Comparison of ENCODE assay signal across 19 mouse cellular contexts in genomic region chr4:100435281-100436168, GRCm38 (mm10). TPM values are rescaled to one million over a fixed set of nuclear protein-coding genes. Genes with fewer than 3 reads are reported as not detected.
DNase-seq lines count a peak whose midpoint lies in the region; ATAC-seq lines count a peak whose summit lies in the region.
"Had no signal": no experiment of that assay in that cellular context is flagged by ENCODE, and none has a peak within 500 bp of the region (broad histone marks: within the 10 kb centered on the region; RNA-seq: fewer than 3 reads in every experiment).

No protein-coding gene starts in this region.

- peaks cover 10% of the 10 kb centered on the region for H3K4me1 ChIP-seq in limb, embryonic 11.5 days (ENCODE audit: control insufficient read depth, insufficient read depth, low read length)
- H3K4me1 ChIP-seq in limb, embryonic 10.5 days = peaks cover 35% of the 10 kb centered on the region
- peaks cover 16% of the 10 kb centered on the region for H3K4me1 ChIP-seq in limb, embryonic 12.5 days (replicated peaks)
- H3K4me1 ChIP-seq in forebrain, embryonic 15.5 days = no peaks in the 10 kb centered on the region
- H3K4me1 ChIP-seq: hindbrain, embryonic 12.5 days; megakaryocyte, embryonic 14.5 days had no signal

- H3K9ac ChIP-seq in limb, embryonic 11.5 days (ENCODE audit: low read length) = no peak overlapping the region
- no peak overlapping the region for H3K9ac ChIP-seq in limb, embryonic 12.5 days (replicated peaks)
- no peak overlapping the region for H3K9ac ChIP-seq in forebrain, embryonic 15.5 days (replicated peaks)
- H3K9ac ChIP-seq: hindbrain, embryonic 12.5 days; liver, postnatal 0 days had no signal

- H3K27ac ChIP-seq in limb, embryonic 11.5 days (replicated peaks; ENCODE audit: low read depth, low read length) = no peak overlapping the region
- H3K27ac ChIP-seq in limb, embryonic 10.5 days = no peak overlapping the region
- no peak overlapping the region for H3K27ac ChIP-seq in limb, embryonic 12.5 days
- no peak overlapping the region for H3K27ac ChIP-seq in forebrain, embryonic 15.5 days (replicated peaks)
- H3K27ac ChIP-seq: hindbrain, embryonic 12.5 days had no signal

- peak; percentile 70; the same call in 1 of the 2 replicates for ATAC-seq in limb, embryonic 11.5 days (ENCODE audit: insufficient number of reproducible peaks, low FRiP score, low TSS enrichment, low read depth)
- peak; percentile 81 for ATAC-seq in limb, embryonic 12.5 days (ENCODE audit: insufficient number of reproducible peaks, insufficient read depth, low FRiP score, low TSS enrichment, low read depth)
- no peak for ATAC-seq in forebrain, embryonic 15.5 days (replicated peaks)
- ATAC-seq: liver, postnatal 0 days had no signal

- DNase-seq in embryo, embryonic 11 days = peak; percentile 54
- DNase-seq in embryo, embryonic 9.5 days (ENCODE audit: extremely low spot score) = no peak
- no peak for DNase-seq in limb, embryonic 11.5 days (ENCODE audit: low spot score)
- DNase-seq in limb, embryonic 10.5 days (ENCODE audit: low spot score) = no peak
- peak; percentile 52 for DNase-seq in NIH3T3 (ENCODE audit: low read depth)
- DNase-seq in layer of hippocampus, adult 8-10 months (ENCODE audit: low spot score in 2 of 2) = no peak
- DNase-seq: adrenal gland, postnatal 10 days; cerebellum, adult 11-12 months; cerebellum, postnatal 25 days; gastrocnemius, postnatal 25 days; kidney, adult 8-10 months; liver; liver, postnatal 0 days; thymus, adult 18-20 months had no signal

- no peak overlapping the region for H3K4me3 ChIP-seq in limb, embryonic 11.5 days (ENCODE audit: low read depth, low read length)
- H3K4me3 ChIP-seq in limb, embryonic 10.5 days = no peak overlapping the region
- no peak overlapping the region for H3K4me3 ChIP-seq in limb, embryonic 12.5 days (replicated peaks)
- H3K4me3 ChIP-seq in forebrain, embryonic 15.5 days = no peak overlapping the region
- H3K4me3 ChIP-seq: hindbrain, embryonic 12.5 days; megakaryocyte, embryonic 14.5 days had no signal

- no peak overlapping the region for H3K4me2 ChIP-seq in limb, embryonic 11.5 days (ENCODE audit: low read depth, severe bottlenecking)
- H3K4me2 ChIP-seq in limb, embryonic 12.5 days = no peak overlapping the region
- no peak overlapping the region for H3K4me2 ChIP-seq in forebrain, embryonic 15.5 days (replicated peaks)
- H3K4me2 ChIP-seq: hindbrain, embryonic 12.5 days had no signal

- H3K36me3 ChIP-seq in limb, embryonic 11.5 days (ENCODE audit: control insufficient read depth, insufficient read depth, low read length) = no peaks in the 10 kb centered on the region
- H3K36me3 ChIP-seq in limb, embryonic 10.5 days = peaks cover under 1% of the 10 kb centered on the region; the same call in 1 of the 2 replicates
- H3K36me3 ChIP-seq in limb, embryonic 12.5 days = peaks cover under 1% of the 10 kb centered on the region; the same call in 1 of the 2 replicates
- no peaks in the 10 kb centered on the region for H3K36me3 ChIP-seq in forebrain, embryonic 15.5 days
- H3K36me3 ChIP-seq: hindbrain, embryonic 12.5 days had no signal

- 21% methylated on average over 8 of the region's 8 CpGs for WGBS in limb, embryonic 11.5 days
- WGBS in limb, embryonic 10.5 days = 31% methylated on average over 8 of the region's 8 CpGs
- WGBS in limb, embryonic 12.5 days = 16% methylated on average over 8 of the region's 8 CpGs
- 77% methylated on average over 8 of the region's 8 CpGs for WGBS in forebrain, embryonic 15.5 days

- no peaks in the 10 kb centered on the region for H3K9me3 ChIP-seq in limb, embryonic 11.5 days (ENCODE audit: control insufficient read depth, low read length)
- no peaks in the 10 kb centered on the region for H3K9me3 ChIP-seq in limb, embryonic 10.5 days (replicated peaks)
- no peaks in the 10 kb centered on the region for H3K9me3 ChIP-seq in limb, embryonic 12.5 days
- no peaks in the 10 kb centered on the region for H3K9me3 ChIP-seq in forebrain, embryonic 15.5 days
- H3K9me3 ChIP-seq: hindbrain, embryonic 12.5 days had no signal

- no peaks in the 10 kb centered on the region for H3K27me3 ChIP-seq in limb, embryonic 11.5 days (ENCODE audit: control insufficient read depth, insufficient read depth, low read length)
- no peaks in the 10 kb centered on the region for H3K27me3 ChIP-seq in limb, embryonic 10.5 days (ENCODE audit: low read depth, poor library complexity, severe bottlenecking)
- peaks cover 10% of the 10 kb centered on the region; the same call in 1 of the 2 replicates for H3K27me3 ChIP-seq in limb, embryonic 12.5 days
- H3K27me3 ChIP-seq in forebrain, embryonic 15.5 days = no peaks in the 10 kb centered on the region
- H3K27me3 ChIP-seq: CH12.LX; hindbrain, embryonic 12.5 days; megakaryocyte, embryonic 14.5 days had no signal

RNA-seq across cellular contexts. Expression of gene Ube2u, which starts 43.1 kb away (rescaled TPM):
- polyA plus RNA-seq in limb, embryonic 11.5 days (2014; fragmentation: Nextera tagmentation; extraction: Ambion mirVana) = 0.31 and 0.74 TPM in 2 replicates
- 0.75 and 0.86 TPM in 2 replicates for polyA plus RNA-seq in limb, embryonic 10.5 days (2016; fragmentation: Nextera tagmentation; extraction: Ambion mirVana)
- 0.19 and 0.48 TPM in 2 replicates for polyA plus RNA-seq in limb, embryonic 12.5 days (2016; fragmentation: Nextera tagmentation; extraction: Ambion mirVana)
- not detected for total RNA-seq in layer of hippocampus, adult 8-10 months (2022)
- polyA plus RNA-seq in forebrain, embryonic 15.5 days (2015; fragmentation: Nextera tagmentation; extraction: Ambion mirVana) = 0.43 and 0.47 TPM in 2 replicates
- total RNA-seq: adrenal gland, postnatal 10 days; CH12.LX; gastrocnemius, postnatal 25 days had no signal

Comparison
In these comparisons a context has a peak if more than half of its experiments do, and no peak if none do; other contexts are left out.
1. DNase-seq: peak in embryo, embryonic 11 days (single experiment) and NIH3T3 (single experiment); none in embryo, embryonic 9.5 days (single experiment), limb, embryonic 11.5 days (single experiment), limb, embryonic 10.5 days (single experiment) and layer of hippocampus, adult 8-10 months (0 of 2).